Mouse (Mus musculus) cerebellum, adult 11-12 months (tissue): ENCODE results near the gene Ttc41.

Experiments
- DNase-seq: peaks from one replicate; pipeline ENCODE4 v3.0.0; 2022

Ttc41 gene

GRCm38 (mm10) chr10:86757724-86758123 lies 52.1 kb downstream of the Ttc41 start:
- no peak for DNase-seq

GRCm38 (mm10) chr10:86758211-86758610 lies 52.6 kb downstream of the Ttc41 start:
- DNase-seq: no peak

- no peak for DNase-seq
These were observed 55.6 kb downstream of the Ttc41 start for GRCm38 (mm10) chr10:86761236-86761635.

- DNase-seq: no peak
These were observed 56.2 kb downstream of the Ttc41 start for GRCm38 (mm10) chr10:86761722-86762383.

- no peak for DNase-seq
These were observed 56.7 kb downstream of the Ttc41 start for GRCm38 (mm10) chr10:86762384-86762730.

GRCm38 (mm10) chr10:86763672-86764071 lies 58.1 kb downstream of the Ttc41 start, which contains the start of gene Gm49358:
Gm49358 (plus strand) TSS chr10:86763972.
- DNase-seq: no peak

- DNase-seq: no peak
These were observed 59.8 kb downstream of the Ttc41 start for GRCm38 (mm10) chr10:86765344-86765966.

GRCm38 (mm10) chr10:86769216-86769615 lies 63.6 kb downstream of the Ttc41 start:
- DNase-seq: no peak

- no peak for DNase-seq
These were observed 64.2 kb downstream of the Ttc41 start for GRCm38 (mm10) chr10:86769797-86770196.

- no peak for DNase-seq
These were observed 66.1 kb downstream of the Ttc41 start for GRCm38 (mm10) chr10:86771701-86772100.

GRCm38 (mm10) chr10:86772231-86772631 lies 66.6 kb downstream of the Ttc41 start:
- DNase-seq: no peak

GRCm38 (mm10) chr10:86773360-86773759 lies 67.7 kb downstream of the Ttc41 start:
- DNase-seq: no peak

GRCm38 (mm10) chr10:86776281-86776680 lies 70.7 kb downstream of the Ttc41 start:
- DNase-seq: no peak

GRCm38 (mm10) chr10:86777614-86778319 lies 72.2 kb downstream of the Ttc41 start:
- DNase-seq: no peak

- DNase-seq: peak; percentile 98
These were observed 72.9 kb downstream of the Ttc41 start, which contains the start of gene Nt5dc3 for GRCm38 (mm10) chr10:86778398-86779116. Nt5dc3 (plus strand) TSS chr10:86779005.

- no peak for DNase-seq
These were observed 73.6 kb downstream of the Ttc41 start for GRCm38 (mm10) chr10:86779117-86779755.

- peak; percentile 17 for DNase-seq
These were observed 74.3 kb downstream of the Ttc41 start for GRCm38 (mm10) chr10:86779816-86780500.

GRCm38 (mm10) chr10:86781641-86782040 lies 76.0 kb downstream of the Ttc41 start:
- no peak for DNase-seq

- no peak for DNase-seq
These were observed 77.0 kb downstream of the Ttc41 start for GRCm38 (mm10) chr10:86782656-86783055.

GRCm38 (mm10) chr10:86783561-86783960 lies 78.0 kb downstream of the Ttc41 start:
- DNase-seq: no peak

- DNase-seq: no peak
These were observed 78.6 kb downstream of the Ttc41 start for GRCm38 (mm10) chr10:86784126-86784675.

- DNase-seq: no peak
These were observed 79.8 kb downstream of the Ttc41 start for GRCm38 (mm10) chr10:86785396-86785795.
